Mouse (Mus musculus) C3H10T1/2 (cell line): ENCODE measurements around the gene 9930111J21Rik1. TPM values are rescaled to one million over a fixed set of nuclear protein-coding genes. Genes with fewer than 3 reads are reported as not detected.

ENCODE experiments used
- polyA plus RNA-seq, 2 experiments: library from polyadenylated mRNA; unstranded; fragments of >200 nt; fragmentation: generic; extraction: Trizol; gene quantifications; one replicate each; pipeline ENCODE4 v1.2.1; 2012; ENCODE audit warnings: missing spikeins in 2 of 2

The 9930111J21Rik1 gene
- under 1 TPM; 0.01 to 0.17 TPM for polyA plus RNA-seq

GRCm38 (mm10) chr11:48979251-48979650 lies at the start of gene 9930111J21Rik1:
Gene 9930111J21Rik1, minus strand, starts transcription at chr11:48979398.

GRCm38 (mm10) chr11:48994018-48994417 lies 14.8 kb upstream of the 9930111J21Rik1 start, which contains the start of gene Tgtp1:
Gene Tgtp1, minus strand, starts transcription at chr11:48994172.

GRCm38 (mm10) chr11:48991740-48992520 lies 12.7 kb upstream of the 9930111J21Rik1 start, which contains the start of gene Gm12185:
Gene Gm12185, minus strand, starts transcription at chr11:48992226.

DNA sequence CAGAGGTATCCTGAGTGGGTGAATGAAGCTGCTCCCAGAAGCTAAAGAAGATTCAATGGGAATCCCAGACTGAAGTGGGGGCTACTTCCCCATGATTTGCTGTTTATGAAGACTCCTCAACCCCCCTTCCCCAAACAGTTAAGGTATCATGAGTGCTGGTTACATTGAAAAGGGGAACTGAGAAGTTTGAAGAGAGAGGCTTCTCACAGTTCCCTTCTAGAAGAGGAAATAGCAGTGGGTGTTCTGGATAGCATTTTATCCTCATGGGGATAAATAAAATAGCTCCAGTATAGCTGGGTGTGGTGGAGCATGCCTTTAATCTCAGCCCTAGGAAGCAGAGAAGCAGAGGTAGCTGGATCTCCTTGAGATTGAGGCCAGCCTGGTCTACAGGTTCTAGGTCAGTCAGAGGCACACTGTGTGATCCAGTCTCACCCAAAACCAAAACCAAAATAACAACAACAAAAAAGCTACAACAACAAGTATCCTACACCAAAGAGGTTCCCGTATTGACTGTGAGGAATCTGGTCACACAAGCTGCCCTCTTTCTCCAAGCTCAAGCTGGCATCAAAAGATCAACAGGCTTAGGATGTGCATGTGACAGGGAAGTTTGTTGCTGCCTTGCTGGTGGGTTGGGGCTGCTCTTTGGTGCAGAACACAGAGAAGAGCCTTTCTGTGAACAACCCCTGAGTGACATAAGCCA lies 808 bp downstream of the 9930111J21Rik1 start, which contains the start of gene Olfr56:
Olfr56 (plus strand) TSS at position 650 of the 700 bp plus-strand sequence.

DNA sequence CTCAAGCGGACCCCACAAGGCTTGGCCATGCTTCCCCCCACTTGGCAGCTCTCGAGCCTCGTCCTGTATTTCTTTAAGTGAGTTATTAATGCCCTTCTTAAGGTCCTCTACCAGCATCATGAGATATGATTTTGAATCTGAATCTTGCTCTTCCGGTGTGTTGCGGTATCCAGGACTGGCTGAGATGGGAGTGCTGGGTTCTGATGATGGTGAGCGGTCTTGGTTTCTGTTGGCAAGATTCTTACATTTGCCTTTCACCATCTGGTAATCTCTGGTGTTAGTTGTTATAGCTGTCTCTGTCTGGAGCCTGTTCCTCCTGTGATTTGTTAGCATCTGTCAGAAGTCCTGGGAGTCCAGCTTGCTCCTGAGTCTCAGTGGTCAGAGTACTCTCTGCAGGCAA lies 33.1 kb downstream of the 9930111J21Rik1 start, which contains the start of gene Psme2b:
Psme2b (minus strand) TSS at position 101 of the 400 bp plus-strand sequence.

DNA sequence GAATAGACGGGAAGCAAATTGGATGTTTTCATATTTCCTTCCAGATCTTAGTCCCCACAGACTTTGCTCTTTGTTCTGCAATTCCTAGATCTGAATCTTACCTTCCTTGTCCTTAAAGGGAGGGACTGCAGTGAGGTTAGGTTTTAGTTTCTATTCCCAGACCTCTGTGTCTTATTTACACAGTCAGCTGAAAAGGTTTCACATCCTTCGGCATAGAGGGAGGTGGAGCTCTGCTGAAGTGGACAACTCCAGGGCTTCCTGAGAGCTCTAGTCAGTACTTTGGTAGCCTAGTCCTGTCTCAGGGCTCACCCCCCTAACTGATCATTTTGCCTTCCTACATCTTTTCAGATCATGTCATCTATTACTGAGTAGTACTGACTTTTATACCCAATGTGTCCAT lies 77.2 kb downstream of the 9930111J21Rik1 start, which contains the start of gene Gm5431:
Gm5431 (minus strand) TSS at position 194 of the 400 bp plus-strand sequence.

Other genes with a start within 250 kb of the 9930111J21Rik1 start
- 1,000 to 10,000 TPM; 2,834 to 7,792 TPM for gene Rack1, start 179.1 kb downstream of the 9930111J21Rik1 start, polyA plus RNA-seq
- 10 to 100 TPM; 10.3 to 37.4 TPM for gene Trim41, start 162.0 kb downstream of the 9930111J21Rik1 start, polyA plus RNA-seq
- 1 to 10 TPM; 2.9 to 5.3 TPM for gene Trim7, start 153.3 kb downstream of the 9930111J21Rik1 start, polyA plus RNA-seq
- gene Gm12184, start 152.7 kb downstream of the 9930111J21Rik1 start, polyA plus RNA-seq, result 10 to 100 TPM in 1 of 2 experiments, 1 to 10 TPM in 1; 9.8 to 15.3 TPM
- 10 to 100 TPM in 1 of 2 experiments, 1 to 10 TPM in 1; 3.1 to 23.0 TPM for gene Irgm1, start 107.7 kb downstream of the 9930111J21Rik1 start, polyA plus RNA-seq
- not detected for gene Gm5431, start 77.2 kb downstream of the 9930111J21Rik1 start, polyA plus RNA-seq
- gene Psme2b, start 33.2 kb downstream of the 9930111J21Rik1 start, polyA plus RNA-seq, result 10 to 100 TPM in 1 of 2 experiments, 1 to 10 TPM in 1; 7.7 to 13.0 TPM
- gene Olfr56, start 509 bp downstream of the 9930111J21Rik1 start, polyA plus RNA-seq, result under 1 TPM in 1 of 2 experiments, not detected in 1; 0.19 TPM
- under 1 TPM; 0.01 to 0.14 TPM for gene Gm12185, start 12.8 kb upstream of the 9930111J21Rik1 start, polyA plus RNA-seq
- gene Tgtp1, start 14.8 kb upstream of the 9930111J21Rik1 start, polyA plus RNA-seq, result under 1 TPM; 0.08 to 0.67 TPM
- under 1 TPM; 0.14 to 0.39 TPM for gene 9930111J21Rik2, start 71.8 kb upstream of the 9930111J21Rik1 start, polyA plus RNA-seq
- gene Tgtp2, start 84.8 kb upstream of the 9930111J21Rik1 start, polyA plus RNA-seq, result 1 to 10 TPM in 1 of 2 experiments, under 1 TPM in 1; 0.13 to 2.0 TPM
- gene Ifi47, start 97.2 kb upstream of the 9930111J21Rik1 start, polyA plus RNA-seq, result 10 to 100 TPM in 1 of 2 experiments, under 1 TPM in 1; 0.40 to 15.3 TPM
- not detected for gene Olfr1396, start 135.5 kb upstream of the 9930111J21Rik1 start, polyA plus RNA-seq
- not detected for gene Olfr1395, start 162.9 kb upstream of the 9930111J21Rik1 start, polyA plus RNA-seq
- not detected for gene Olfr1394, start 175.0 kb upstream of the 9930111J21Rik1 start, polyA plus RNA-seq
- under 1 TPM in 1 of 2 experiments, not detected in 1; 0.01 TPM for gene Btnl9, start 207.8 kb upstream of the 9930111J21Rik1 start, polyA plus RNA-seq
- gene Zfp62, start 223.9 kb upstream of the 9930111J21Rik1 start, polyA plus RNA-seq, result 1 to 10 TPM in 1 of 2 experiments, under 1 TPM in 1; 0.35 to 2.6 TPM